In the genomic region with DNA sequence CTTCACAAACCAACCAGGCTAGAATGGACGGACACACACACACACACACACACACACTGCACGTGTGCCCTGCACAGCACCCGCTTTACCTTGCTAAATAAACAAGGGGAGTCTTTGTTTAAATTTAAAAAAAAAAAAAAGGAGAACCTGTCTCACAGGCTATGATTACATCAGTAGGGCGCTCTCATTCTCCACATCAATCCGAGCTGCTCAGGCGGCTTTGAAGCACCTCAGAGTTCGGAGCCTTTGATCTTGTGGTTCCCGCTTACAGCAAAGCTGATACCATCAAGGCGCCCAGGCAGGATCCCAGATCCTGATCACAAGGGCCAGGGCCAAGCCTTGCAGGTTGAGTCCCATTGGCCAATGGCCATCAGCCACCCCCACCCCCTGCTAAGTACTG, we compare ENCODE assay signal across 8 mouse cellular contexts. TPM values are rescaled to one million over a fixed set of nuclear protein-coding genes. Genes with fewer than 3 reads are reported as not detected.
DNase-seq lines count a peak whose midpoint lies in the region; ATAC-seq and TF ChIP-seq lines count a peak whose summit lies in the region.

No protein-coding gene starts in this region.

- H3K4me3 ChIP-seq in hindbrain, postnatal 0 days (ENCODE audit: low read length) = no peak overlapping the region
- no peak overlapping the region for H3K4me3 ChIP-seq in hindbrain, embryonic 12.5 days

- H3K27me3 ChIP-seq in hindbrain, postnatal 0 days (ENCODE audit: insufficient read depth, low read length) = no peaks in the 10 kb centered on the region
- no peaks in the 10 kb centered on the region for H3K27me3 ChIP-seq in hindbrain, embryonic 12.5 days

- no peak for ATAC-seq in hindbrain, postnatal 0 days
- no peak for ATAC-seq in hindbrain, embryonic 12.5 days (ENCODE audit: low FRiP score)

- peaks cover 34% of the 10 kb centered on the region for H3K4me1 ChIP-seq in hindbrain, postnatal 0 days (ENCODE audit: insufficient read depth, low read length)
- peaks cover 32% of the 10 kb centered on the region for H3K4me1 ChIP-seq in hindbrain, embryonic 12.5 days

- peak; percentile 10 for DNase-seq in hindbrain, postnatal 0 days (ENCODE audit: low spot score)
- peak; percentile 62 for DNase-seq in adrenal gland, postnatal 14 days
- DNase-seq in kidney, adult 9 months = peak; percentile 40
- peak; percentile 54 for DNase-seq in lung, postnatal 36 days
- no peak for DNase-seq in gastrocnemius, postnatal 4 days (ENCODE audit: low spot score in 2 of 2)
- no peak for DNase-seq in right cerebral cortex, adult 2 months (ENCODE audit: low spot score in 2 of 2)
- DNase-seq in layer of hippocampus, postnatal 10 days (ENCODE audit: low spot score in 2 of 2) = no peak

- 51% methylated on average over 9 of the region's 9 CpGs for WGBS in hindbrain, postnatal 0 days
- 35% methylated on average over 9 of the region's 9 CpGs for WGBS in hindbrain, embryonic 12.5 days

- no peak overlapping the region for H3K4me2 ChIP-seq in hindbrain, postnatal 0 days (ENCODE audit: low read depth, low read length)
- H3K4me2 ChIP-seq in hindbrain, embryonic 12.5 days (replicated peaks) = no peak overlapping the region

- no peaks in the 10 kb centered on the region for H3K36me3 ChIP-seq in hindbrain, postnatal 0 days (ENCODE audit: insufficient read depth, low read length)
- H3K36me3 ChIP-seq in hindbrain, embryonic 12.5 days = no peaks in the 10 kb centered on the region

- TF ChIP-seq CTCF in hindbrain, postnatal 0 days (IDR thresholded peaks at IDR 0.05; ENCODE audit: low read depth) = no peak

- no peak overlapping the region for H3K9ac ChIP-seq in hindbrain, postnatal 0 days (replicated peaks; ENCODE audit: low read length)
- H3K9ac ChIP-seq in hindbrain, embryonic 12.5 days = no peak overlapping the region

- H3K27ac ChIP-seq in hindbrain, postnatal 0 days = no peak overlapping the region
- H3K27ac ChIP-seq in hindbrain, embryonic 12.5 days = no peak overlapping the region

- H3K9me3 ChIP-seq in hindbrain, postnatal 0 days (ENCODE audit: low read length) = no peaks in the 10 kb centered on the region
- no peaks in the 10 kb centered on the region for H3K9me3 ChIP-seq in hindbrain, embryonic 12.5 days (replicated peaks)

RNA-seq across cellular contexts. Expression of gene Znrf3, which starts 33.1 kb away (rescaled TPM):
- 13.6 and 17.1 TPM in 2 replicates for total RNA-seq in hindbrain, postnatal 0 days (2014; rRNA removed)
- polyA plus RNA-seq in hindbrain, postnatal 0 days (2015; fragmentation: Nextera tagmentation; extraction: Ambion mirVana) = 9.9 and 10.2 TPM in 2 replicates
- polyA plus RNA-seq in hindbrain, embryonic 12.5 days (2016; fragmentation: Nextera tagmentation; extraction: Ambion mirVana) = 8.2 and 8.3 TPM in 2 replicates
- 25.0 and 26.2 TPM in 2 replicates for total RNA-seq in adrenal gland, postnatal 14 days (2021)
- 10 to 100 TPM; 21.4 to 22.6 TPM for total RNA-seq in gastrocnemius, postnatal 4 days (2021)
- total RNA-seq in layer of hippocampus, postnatal 10 days (2021) = 10 to 100 TPM; 20.7 to 21.4 TPM

Comparison
In these comparisons a context has a peak if more than half of its experiments do, and no peak if none do; other contexts are left out.
1. DNase-seq: peak in hindbrain, postnatal 0 days (single experiment), adrenal gland, postnatal 14 days (single experiment), kidney, adult 9 months (single experiment) and lung, postnatal 36 days (single experiment); none in gastrocnemius, postnatal 4 days (0 of 2), right cerebral cortex, adult 2 months (0 of 2) and layer of hippocampus, postnatal 10 days (0 of 2).